Mouse (Mus musculus): ENCODE measurements around the gene Rpp21.
A peak's percentile ranks its signal among the peaks of the same experiment; 100 is the strongest.

Gene Rpp21

DNA sequence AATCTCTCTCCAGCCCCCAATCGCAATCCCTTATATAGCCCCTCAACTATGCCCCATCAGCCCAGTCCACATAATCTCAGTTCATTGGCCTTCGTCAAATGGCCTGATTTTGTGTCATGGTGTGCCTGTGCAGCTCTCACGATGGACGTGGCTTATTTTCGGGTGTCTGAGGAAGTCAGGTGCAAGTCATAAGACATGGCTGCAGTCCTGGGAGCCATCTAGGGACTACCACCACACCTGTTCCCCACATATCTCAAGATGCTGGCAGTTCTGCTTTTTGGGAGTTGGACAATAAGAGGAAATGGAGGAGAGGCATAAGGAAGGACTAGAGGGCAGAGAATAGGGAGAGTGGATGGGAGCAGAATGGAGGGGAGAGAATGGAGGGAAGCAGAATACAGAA, 24.3 kb downstream of the Rpp21 start:
- DNase-seq = no peak

DNA sequence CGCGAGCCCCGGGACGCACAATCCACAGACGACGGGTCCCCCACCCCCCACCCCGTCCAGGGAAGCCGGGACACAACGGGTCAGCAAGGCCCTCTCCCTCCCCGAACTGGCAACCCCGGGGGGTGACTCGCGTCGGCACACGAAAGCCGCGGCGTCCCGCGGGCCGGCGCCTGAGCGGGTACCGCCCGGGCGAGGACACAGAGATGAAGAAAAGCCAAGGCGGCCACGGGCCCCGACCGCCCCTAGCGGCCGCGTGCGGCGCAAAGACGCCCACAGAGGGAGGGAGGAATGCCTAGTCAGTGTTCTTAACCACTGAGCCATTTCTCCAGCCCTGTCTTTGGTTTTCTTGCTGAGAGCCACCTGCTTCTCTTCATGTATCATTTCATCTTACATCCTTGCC, 26.6 kb downstream of the Rpp21 start:
- peak; percentile 82 for DNase-seq

DNA sequence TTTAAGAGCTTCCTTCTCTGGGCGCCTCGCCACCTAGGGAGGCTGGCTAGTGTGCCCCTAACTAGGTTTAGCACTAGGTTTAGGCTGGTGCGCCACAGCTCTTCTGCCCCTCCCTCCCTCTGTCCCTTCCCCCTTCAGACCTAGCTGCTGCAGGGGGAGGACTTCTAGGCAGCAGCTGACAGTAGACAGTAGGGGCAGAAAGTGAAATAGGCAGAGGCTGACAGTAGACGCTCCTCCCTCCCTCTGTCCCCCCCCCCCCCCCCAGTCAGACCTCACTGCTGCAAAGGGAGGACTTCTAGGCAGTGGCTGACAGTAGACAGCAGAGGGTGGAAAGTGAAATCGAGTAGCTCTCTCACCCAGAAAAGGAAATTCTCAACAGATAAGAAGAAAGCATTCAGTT, 28.8 kb downstream of the Rpp21 start:
- DNase-seq = no peak

DNA sequence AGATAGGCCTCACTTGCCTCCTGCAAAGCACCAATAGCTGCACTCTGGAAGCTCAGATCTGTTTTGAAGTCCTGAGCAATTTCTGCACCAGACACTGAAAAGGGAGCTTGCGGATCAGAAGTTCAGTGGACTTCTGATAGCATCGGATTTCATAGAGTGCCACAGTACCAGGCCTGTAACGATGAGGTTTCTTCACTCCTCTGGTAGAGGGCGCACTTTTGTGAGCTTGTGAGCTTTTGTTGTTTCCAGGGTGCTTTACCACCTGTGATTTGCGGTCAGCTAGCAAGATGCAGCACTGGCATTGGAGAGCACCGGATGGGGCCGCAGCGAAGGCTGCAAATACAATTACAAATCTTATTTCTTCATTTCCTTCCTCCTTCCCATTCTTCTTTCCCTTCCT, 30.9 kb downstream of the Rpp21 start:
- no peak for DNase-seq

DNA sequence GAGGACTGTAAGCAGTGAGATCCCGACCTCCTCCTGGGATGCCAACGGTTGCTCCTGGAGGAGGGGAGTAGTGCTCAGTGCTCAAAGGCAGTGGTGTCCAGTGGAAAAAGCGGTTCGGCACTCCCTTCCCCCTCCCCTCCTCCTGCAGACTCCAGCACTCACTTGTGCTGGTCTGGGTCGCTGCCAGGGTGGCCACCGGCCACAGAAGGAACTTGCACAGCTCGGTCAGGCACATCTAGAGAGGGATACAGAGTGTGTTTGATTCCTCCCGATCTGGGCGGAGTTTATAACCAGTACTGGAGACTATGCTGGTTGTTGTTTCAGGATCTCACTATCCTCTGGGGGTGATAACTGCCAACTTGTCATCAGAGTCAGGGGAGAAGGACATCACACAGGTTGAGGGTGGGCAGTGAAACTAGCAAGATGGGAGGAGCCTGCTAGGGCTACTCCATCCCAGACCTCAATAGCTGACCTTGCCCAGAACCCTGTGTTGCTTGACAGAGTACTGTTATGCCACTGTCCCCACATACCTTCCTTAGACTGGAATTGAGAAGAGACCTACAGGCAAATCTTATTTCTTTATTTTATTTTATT, 32.5 kb downstream of the Rpp21 start:
- DNase-seq = no peak

DNA sequence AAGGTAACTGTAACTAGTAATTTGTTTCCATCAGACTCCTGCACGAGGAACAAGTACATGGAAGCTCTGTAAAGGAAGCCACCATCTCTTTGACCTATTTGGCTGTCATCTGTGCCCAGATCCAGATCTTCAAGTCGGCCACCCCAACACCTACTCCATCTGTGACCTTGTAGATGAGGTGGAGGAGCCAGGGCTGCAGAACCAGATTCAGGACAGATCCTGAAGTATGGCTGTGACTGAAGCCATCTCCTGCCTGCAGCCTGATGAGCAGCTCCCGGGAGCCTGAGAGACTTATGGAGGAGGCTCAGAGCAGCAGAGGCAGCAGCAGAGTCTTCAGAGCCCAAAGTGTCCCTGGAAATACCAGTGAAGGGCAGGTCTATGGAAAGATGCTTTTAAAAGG, 33.4 kb downstream of the Rpp21 start:
- DNase-seq = no peak

DNA sequence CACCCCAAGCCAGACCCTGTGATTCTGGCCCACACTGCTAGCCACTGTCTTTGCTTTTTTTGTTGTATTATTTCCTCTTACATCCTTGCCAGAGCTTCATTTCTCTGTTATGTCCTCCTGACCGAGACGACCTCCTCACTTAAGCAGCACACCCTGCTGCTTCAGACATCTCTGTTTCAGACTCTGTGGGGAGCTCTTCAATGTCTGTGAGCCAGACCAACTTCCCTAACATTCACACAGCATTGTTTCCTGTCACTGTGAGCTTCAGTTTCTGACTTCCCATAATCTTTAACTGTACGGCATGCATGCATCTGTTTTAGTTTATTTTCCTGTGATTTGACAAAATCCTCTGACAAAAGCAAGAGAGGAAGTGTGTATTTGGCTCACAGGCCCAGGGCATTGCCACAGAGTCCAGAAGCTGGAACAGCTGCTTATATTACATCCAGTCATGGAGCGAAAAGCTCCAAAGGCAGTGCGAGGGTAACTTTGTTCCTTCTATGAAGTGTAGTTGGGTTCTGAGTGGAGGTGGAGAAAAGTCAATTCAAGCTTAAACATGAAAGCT, 39.2 kb downstream of the Rpp21 start:
- DNase-seq = no peak

DNA sequence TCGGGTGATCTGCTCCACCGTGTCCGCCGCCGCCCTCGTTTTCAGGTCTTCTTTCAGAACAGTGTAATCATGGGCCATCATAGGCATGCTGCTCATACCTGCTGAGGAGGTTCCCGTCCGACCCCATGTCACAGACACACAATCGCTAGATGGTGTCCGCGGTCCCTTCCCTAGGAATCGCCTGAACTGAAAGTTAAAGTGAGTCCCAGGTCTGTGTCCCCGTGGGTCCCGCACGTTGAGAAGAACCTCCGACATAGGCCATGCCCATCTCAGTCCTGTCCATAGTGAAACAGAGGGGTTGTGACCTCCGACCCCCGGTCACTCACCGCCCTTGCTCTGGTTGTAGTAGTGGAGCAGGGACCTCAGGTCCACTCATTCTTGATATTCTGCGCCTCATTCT, 42.3 kb downstream of the Rpp21 start:
- DNase-seq = no peak

DNA sequence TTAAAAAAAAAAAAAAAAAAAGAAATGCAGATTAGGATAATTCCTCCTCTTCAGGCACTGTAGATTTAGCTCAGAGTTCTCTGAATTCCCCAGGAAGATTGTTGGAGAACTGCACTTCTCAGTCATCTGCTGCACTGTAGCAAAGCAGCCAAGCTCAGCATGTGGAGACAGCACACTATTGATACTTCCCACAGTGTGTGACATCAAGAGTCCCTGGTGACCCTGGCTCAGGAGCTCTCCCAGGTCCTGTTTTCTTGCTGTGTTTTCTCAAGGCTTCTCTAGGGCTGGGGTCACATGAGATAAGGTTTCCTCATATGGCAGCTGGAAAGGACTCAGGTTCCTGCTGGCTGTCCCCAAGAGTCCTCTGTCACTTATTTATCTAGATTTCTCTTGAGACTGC, 51.0 kb downstream of the Rpp21 start:
- no peak for DNase-seq

DNA sequence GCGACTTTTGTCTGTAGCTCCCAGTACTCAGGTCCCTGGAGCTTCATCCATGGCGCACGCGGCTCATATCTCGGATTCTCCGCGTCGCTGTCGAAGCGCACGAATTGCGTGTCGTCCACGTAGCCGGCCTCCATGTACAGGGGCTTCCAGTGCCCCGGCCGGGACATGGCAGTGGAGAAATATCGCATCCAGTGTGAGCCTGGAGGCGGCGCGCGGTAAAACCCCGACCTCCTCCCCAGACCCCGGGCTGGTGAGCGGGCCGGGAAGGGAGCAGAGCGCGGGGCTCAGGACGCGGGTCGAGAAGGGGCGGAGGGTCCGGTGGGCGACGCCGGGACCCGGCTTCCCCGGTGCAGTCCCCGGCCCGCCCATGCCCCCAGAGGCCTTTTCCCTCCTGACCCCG, 52.0 kb downstream of the Rpp21 start:
- DNase-seq = no peak
